Mouse (Mus musculus) cerebellum, postnatal 36 days (tissue): ENCODE measurements at regions not wholly inside any gene's neighbourhood (a gene's known extent, or its start where the extent isn't known, plus 50 kb on each side); places are given as distances from the start of the nearest gene placed in this dataset.

Source experiments
- DNase-seq, 2 experiments: peaks; one replicate each; pipeline ENCODE4 v3.0.0; 2021 to 2022; ENCODE audit warnings: mixed read lengths in 2 of 2

GRCm38 (mm10) chr1:174999265-175000200 is 77.9 kb upstream of the Grem2 start:
- DNase-seq: peak; percentile 26 to 29

GRCm38 (mm10) chr1:174992520-174992919 is 70.9 kb upstream of the Grem2 start:
- DNase-seq: no peak

- DNase-seq: no peak
Measured at GRCm38 (mm10) chr1:174988590-174988989, 67.0 kb upstream of the Grem2 start.

GRCm38 (mm10) chr1:174971895-174972294 is 50.3 kb upstream of the Grem2 start:
- no peak for DNase-seq
